Mouse (Mus musculus) small intestine, adult 2 months (tissue): ENCODE results near the gene OR5BS1P. TPM values are rescaled to one million over a fixed set of nuclear protein-coding genes. Genes with fewer than 3 reads are reported as not detected.
"Not testable (repeated sequence)": the region's sequence is repeated elsewhere in the genome, so short reads cannot be mapped to it uniquely, and the experiment has no call there.

ENCODE experiments used
- H3K27ac ChIP-seq: fragments of 200-500 bp; 2 replicates; pipeline ENCODE4 v1.5.1; 2012; ENCODE audit warnings: low read depth, low read length, control low read depth, inconsistent platforms; ENCODE audit not compliant: insufficient read depth
- H3K27me3 ChIP-seq: fragments of 200-500 bp; 2 replicates; pipeline ENCODE4 v1.6.1; 2012; ENCODE audit warnings: mild to moderate bottlenecking, moderate library complexity, low read length, inconsistent platforms; ENCODE audit not compliant: control insufficient read depth, insufficient read depth
- H3K36me3 ChIP-seq: fragments of 200-500 bp; 2 replicates; pipeline ENCODE4 v1.6.1; 2012; ENCODE audit warnings: mild to moderate bottlenecking, low read length, control low read depth, inconsistent platforms; ENCODE audit not compliant: control insufficient read depth, insufficient read depth
- H3K4me1 ChIP-seq: fragments of 200-500 bp; 2 replicates; pipeline ENCODE4 v1.6.1; 2012; ENCODE audit warnings: low read length, inconsistent platforms, mixed read lengths; ENCODE audit not compliant: control insufficient read depth, insufficient read depth, insufficient read length
- H3K4me3 ChIP-seq: fragments of 200-500 bp; 2 replicates; pipeline ENCODE4 v1.5.1; 2012; ENCODE audit warnings: low read depth, mild to moderate bottlenecking, control low read depth, inconsistent platforms, low read length, moderate library complexity
- CTCF ChIP-seq: fragments of 200-500 bp; IDR thresholded peaks from 2 replicates; pipeline ENCODE4 v1.5.1; 2012; ENCODE audit warnings: low read depth, mild to moderate bottlenecking, control low read depth, inconsistent platforms, low read length, moderate library complexity, mixed read lengths; ENCODE audit not compliant: insufficient replicate concordance, insufficient read length; ENCODE audit errors: extremely low read depth
- POLR2A ChIP-seq: fragments of 200-500 bp; IDR thresholded peaks from 2 replicates; pipeline ENCODE4 v1.6.1; 2012; ENCODE audit warnings: low read depth, mild to moderate bottlenecking, control low read depth, inconsistent platforms, low read length, moderate library complexity
- WGBS: fragments of 180-500 bp; shearing (Covaris S2); methylation state at CpG from one replicate; pipeline ENCODE4 v1.1.7; 2018; 5-methylcytosine and 5-hydroxymethylcytosine counted together
- polyA plus RNA-seq: library from polyadenylated mRNA; depleted of rRNA; stranded (reverse); fragments of >200 nt; gene quantifications from 2 replicates; pipeline ENCODE4 v1.2.3, GENCODE M21; 2012

OR5BS1P gene
- polyA plus RNA-seq, 1 experiment: not detected

DNA sequence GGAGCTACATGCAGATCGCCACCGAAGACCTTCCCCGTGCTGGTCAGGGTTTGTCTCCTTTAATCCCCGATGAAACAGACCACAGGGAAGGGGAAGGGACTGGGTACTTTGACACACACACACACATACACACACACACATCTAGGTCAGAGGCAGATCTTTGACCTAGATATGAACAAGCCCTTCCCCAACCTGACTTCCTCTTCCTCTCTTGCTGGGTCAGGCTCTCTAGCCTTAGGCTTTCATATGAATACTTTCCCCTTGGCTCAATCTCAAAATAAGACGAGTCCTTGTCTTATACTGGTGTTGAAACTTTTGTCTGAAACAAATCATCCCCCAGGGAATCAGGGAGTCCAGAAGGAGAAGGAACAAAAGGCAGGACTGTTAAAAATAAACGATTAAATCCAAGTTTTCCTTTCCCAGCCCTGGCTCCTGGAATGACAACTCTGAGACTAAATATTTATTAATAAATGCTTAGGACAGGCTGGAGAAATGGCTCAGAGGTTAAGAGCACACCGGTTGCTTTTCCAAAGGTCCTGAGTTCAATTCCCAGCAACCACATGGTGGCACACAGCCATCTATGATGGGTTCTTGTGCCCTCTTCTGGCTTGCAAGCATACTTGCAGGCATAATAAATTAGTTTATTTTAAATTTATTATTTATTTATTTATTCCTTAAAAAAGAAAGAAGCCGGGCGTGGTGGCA is 36.7 kb downstream of the OR5BS1P start:
- no peak overlapping the region for H3K27ac ChIP-seq
- WGBS: 65% methylated on average over 9 of the region's 9 CpGs
- no peaks in the 10 kb centered on the region for H3K36me3 ChIP-seq
- 0 out of 2 replicates have a peak, but pooled peaks cover 2% of the 10 kb centered on the region for H3K27me3 ChIP-seq
- TF ChIP-seq POLR2A (no peak), CTCF (no peak)
- no peaks in the 10 kb centered on the region for H3K4me1 ChIP-seq
- no peak overlapping the region for H3K4me3 ChIP-seq

- Histone ChIP-seq H3K36me3 (no peaks in the 10 kb centered on the region), H3K4me3 (no peak overlapping the region), H3K27me3 (0 out of 2 replicates have a peak, but pooled peaks cover 2% of the 10 kb centered on the region), H3K27ac (no peak overlapping the region), H3K4me1 (no peaks in the 10 kb centered on the region)
- WGBS: 78% methylated on average over 6 of the region's 6 CpGs
- TF ChIP-seq POLR2A (no peak), CTCF (no peak)
These were observed 37.6 kb downstream of the OR5BS1P start for GRCm38 (mm10) chr15:98507321-98507720.

GRCm38 (mm10) chr15:98509387-98509786 is 39.7 kb downstream of the OR5BS1P start:
- Histone ChIP-seq H3K27ac (no peak overlapping the region), H3K4me1 (peaks cover 3% of the 10 kb centered on the region; the same call in 1 of the 2 replicates), H3K36me3 (no peaks in the 10 kb centered on the region), H3K27me3 (no peaks in the 10 kb centered on the region), H3K4me3 (no peak overlapping the region)
- 39% methylated on average over 2 of the region's 2 CpGs for WGBS
- TF ChIP-seq POLR2A (no peak), CTCF (no peak)

- peaks cover 3% of the 10 kb centered on the region; the same call in 1 of the 2 replicates for H3K4me1 ChIP-seq
- TF ChIP-seq CTCF (peak; percentile 74), POLR2A (no peak)
- H3K27me3 ChIP-seq: no peaks in the 10 kb centered on the region
- H3K36me3 ChIP-seq: no peaks in the 10 kb centered on the region
- H3K27ac ChIP-seq: peak overlapping the region; percentile 13
- H3K4me3 ChIP-seq: peak overlapping the region; percentile 24
- 28% methylated on average over 25 of the region's 25 CpGs for WGBS
These were observed 41.0 kb downstream of the OR5BS1P start for GRCm38 (mm10) chr15:98510438-98511385.

GRCm38 (mm10) chr15:98511386-98511928 is 41.8 kb downstream of the OR5BS1P start:
- Histone ChIP-seq H3K27me3 (no peaks in the 10 kb centered on the region), H3K27ac (peak overlapping the region; percentile 23; the same call in 1 of the 2 replicates), H3K36me3 (no peaks in the 10 kb centered on the region), H3K4me1 (peaks cover 3% of the 10 kb centered on the region; the same call in 1 of the 2 replicates), H3K4me3 (no peak overlapping the region)
- TF ChIP-seq CTCF (no peak), POLR2A (no peak)
- 53% methylated on average over 13 of the region's 13 CpGs for WGBS

- 46% methylated on average over 8 of the region's 8 CpGs for WGBS
- Histone ChIP-seq H3K27ac (0 out of 2 replicates have a peak overlapping the region, but pooled peaks have one; percentile 45), H3K4me1 (peaks cover 3% of the 10 kb centered on the region; the same call in 1 of the 2 replicates)
These were observed 42.5 kb downstream of the OR5BS1P start for GRCm38 (mm10) chr15:98512232-98512631.

GRCm38 (mm10) chr15:98512799-98513321 is 43.2 kb downstream of the OR5BS1P start:
- Histone ChIP-seq H3K36me3 (no peaks in the 10 kb centered on the region), H3K27me3 (no peaks in the 10 kb centered on the region), H3K4me1 (peaks cover 3% of the 10 kb centered on the region; the same call in 1 of the 2 replicates), H3K4me3 (no peak overlapping the region), H3K27ac (peak overlapping the region; percentile 60)
- WGBS: 32% methylated on average over 17 of the region's 17 CpGs
- no peak for TF ChIP-seq CTCF
- TF ChIP-seq POLR2A: no peak

More at GRCm38 (mm10) chr15:98512232-98512631, 42.5 kb downstream of the OR5BS1P start:
- no peak for TF ChIP-seq CTCF
- Histone ChIP-seq H3K4me3 (no peak overlapping the region), H3K36me3 (no peaks in the 10 kb centered on the region), H3K27me3 (no peaks in the 10 kb centered on the region)

DNA sequence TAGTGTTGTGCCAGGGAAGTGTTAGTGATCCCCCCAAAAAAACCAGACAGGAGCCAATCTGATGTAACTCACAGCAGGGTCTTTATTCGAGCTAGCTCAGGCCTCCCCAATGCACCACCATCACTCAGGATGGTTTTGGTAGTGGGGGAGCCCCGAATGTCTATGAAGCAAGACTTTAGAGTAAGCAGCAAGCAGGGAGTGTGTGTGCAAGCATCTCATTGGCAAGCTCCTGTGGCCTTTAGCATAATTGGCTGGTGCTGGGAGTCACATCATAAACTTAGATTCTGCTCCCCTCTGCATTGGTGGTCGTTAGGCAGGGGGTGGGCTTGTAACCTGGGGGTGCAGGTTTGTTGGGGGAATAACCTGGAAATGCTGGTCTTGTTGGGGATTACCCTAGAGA is 44.0 kb downstream of the OR5BS1P start:
- H3K36me3 ChIP-seq, H3K4me1 ChIP-seq, H3K27ac ChIP-seq, H3K27me3 ChIP-seq, H3K4me3 ChIP-seq: not testable (repeated sequence)
- WGBS: 55% methylated on average over 3 of the region's 3 CpGs
